Mouse (Mus musculus): ENCODE measurements around the gene Capn6.

Capn6 gene

DNA sequence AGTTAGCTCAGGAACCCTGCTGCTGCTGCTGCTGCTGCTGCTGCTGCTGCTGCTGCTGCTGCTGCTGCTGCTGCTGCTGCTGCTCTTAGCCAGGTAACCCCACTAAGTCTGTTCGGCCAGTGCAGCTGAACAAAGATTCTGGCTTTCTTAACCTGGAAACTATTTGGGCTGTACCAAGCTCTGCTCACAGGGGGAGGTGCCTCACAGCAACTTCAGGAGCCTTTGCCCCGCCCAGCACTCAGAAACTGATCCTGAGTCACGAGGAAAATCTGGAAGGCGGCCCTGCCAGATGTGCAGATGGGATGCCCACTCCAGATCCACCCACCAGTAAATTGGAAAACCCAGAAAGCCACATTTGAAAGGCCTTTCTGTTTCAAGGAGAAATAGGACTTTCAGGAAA is at the start of gene Capn6:
Capn6 (minus strand) TSS at position 203 of the 400 bp plus-strand sequence.
- DNase-seq, result no peak

DNA sequence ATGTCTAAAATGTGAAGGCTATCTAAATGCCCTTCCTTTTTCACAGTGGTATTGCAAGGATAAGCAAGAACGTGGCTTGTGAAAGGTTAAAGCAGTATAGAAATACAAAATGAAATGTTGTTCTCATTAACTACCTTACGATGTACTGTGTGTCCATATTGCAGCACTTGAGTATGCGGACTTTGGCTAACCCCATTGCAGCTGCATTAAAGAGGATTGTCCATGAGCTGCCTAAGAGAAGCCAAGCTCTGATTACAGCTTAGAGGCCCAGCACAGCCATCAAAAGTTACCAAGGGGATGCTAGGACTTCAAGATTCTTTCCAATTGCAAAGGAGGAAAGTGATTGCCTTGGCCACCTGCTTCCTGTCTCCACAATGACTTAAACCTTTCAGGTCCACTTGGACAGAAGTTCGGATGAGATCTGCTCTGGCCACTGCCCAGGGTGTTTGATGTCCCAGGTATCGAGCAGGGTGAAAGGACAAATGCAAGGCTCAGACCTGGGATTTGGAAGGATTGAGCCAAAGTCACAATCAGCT is 40.0 kb upstream of the Capn6 start:
- DNase-seq, result no peak

DNA sequence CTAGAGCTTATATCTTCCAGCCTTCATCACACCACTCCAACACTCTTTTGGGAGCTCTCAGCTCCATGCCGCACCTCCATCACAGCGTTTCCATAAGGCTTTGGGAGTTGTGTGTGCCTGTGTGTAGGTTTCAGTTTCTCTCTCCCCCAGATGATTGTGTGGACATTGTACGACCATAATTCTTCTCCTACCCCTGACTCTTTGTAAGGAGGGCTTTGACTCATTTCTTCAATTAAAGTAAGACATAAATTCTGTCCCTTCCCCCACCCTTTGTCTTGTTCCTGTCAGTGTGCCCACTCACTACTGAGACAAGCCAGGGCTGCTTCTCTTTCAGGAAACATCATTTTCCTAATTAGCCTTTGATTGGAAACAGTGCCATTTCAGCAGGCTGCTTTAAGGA is 24.1 kb upstream of the Capn6 start:
- no peak for DNase-seq

DNA sequence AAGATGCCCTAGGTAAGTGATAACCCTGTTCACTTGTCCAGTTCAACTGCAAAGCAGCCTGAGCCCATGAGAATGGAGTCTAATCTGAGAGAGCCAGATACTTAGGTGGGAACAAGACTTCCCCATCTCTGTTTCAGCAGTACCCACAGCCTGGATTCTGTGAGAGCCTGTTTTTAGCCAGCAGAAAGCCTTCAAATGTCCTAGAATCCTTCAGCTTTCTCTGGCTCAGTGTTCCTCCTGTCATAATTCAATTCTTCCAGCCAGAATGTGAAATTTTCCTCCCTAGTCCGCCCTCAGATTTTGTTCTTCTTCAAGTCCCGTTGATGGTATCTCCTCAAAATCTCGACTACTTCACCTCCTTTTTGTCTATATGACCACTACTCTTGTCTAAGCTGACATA is 22.8 kb upstream of the Capn6 start:
- DNase-seq, result no peak

DNA sequence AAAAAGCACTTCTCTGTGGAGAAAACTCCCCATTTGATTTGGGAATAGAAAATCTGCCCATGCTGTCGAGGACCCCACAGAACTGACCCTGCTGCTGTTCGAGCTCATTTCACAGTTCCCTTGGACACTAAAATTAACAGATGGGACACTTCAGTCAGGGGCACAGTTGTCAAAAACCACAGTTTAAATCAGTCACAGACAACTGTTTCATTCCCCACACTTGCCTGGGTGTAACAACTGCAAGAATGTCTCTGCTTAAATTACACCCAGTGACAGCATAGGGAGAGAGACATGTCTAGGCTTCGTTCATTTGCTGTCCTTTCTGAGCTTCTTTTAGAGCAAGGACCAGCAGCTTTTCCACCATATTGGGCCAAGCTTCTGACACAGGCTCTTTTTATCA is 19.4 kb upstream of the Capn6 start:
- DNase-seq, result no peak

DNA sequence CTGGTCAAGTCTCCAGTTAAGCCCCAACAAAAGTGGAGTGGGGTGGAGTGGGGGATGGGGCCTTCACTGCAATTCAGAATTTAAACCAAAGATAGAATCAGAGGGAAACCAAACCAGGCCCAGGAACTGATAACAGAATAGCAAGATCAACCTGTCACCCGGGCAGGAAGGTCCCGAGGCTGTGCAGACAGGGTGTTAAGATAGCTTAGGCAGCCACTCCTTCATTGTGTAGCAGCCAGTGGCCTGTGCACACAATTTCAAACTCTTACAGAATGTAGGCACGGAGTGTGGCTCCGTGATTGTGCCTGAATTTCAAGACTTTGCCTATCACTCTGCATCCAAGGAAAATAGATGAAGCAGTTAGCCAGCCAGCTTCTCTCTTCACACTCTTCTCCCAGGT is 693 bp downstream of the Capn6 start:
- no peak for DNase-seq

DNA sequence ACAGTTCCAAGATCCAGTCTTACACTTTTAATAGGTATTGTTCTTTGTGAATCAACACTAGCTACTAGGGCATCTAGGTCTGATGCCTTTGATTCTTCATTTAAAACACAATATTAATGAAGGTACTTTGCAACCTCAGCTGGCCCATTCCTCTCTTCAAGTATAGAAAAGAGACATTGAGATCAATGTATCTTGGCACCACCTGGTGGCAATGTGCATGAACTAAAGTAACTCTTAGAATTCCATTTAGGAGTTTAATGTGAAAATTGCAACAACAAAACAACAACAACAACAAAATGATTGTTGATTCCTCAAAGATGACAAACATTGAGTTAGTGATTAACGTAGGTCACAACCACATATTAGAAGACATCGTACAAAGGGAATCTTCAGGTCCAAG is 8.3 kb downstream of the Capn6 start:
- DNase-seq, result no peak

DNA sequence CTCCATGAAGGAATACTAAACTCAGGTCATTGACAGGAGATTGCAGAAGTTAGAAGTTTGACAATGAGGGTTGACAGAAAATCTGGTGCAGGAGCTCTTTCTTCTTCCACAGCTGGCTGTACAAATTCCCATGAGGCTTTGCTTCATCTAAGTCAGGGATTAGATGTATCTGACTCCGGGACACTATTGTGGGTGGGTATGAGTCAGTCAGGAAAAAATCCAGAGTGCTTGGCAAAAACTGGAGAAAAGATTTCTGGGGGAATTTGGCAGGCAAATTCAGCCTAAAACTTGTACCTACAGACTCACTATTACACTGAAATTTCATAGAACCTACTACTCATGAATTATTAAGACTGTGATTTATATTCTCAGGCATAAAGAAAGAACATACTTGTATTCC is 11.3 kb downstream of the Capn6 start:
- no peak for DNase-seq

DNA sequence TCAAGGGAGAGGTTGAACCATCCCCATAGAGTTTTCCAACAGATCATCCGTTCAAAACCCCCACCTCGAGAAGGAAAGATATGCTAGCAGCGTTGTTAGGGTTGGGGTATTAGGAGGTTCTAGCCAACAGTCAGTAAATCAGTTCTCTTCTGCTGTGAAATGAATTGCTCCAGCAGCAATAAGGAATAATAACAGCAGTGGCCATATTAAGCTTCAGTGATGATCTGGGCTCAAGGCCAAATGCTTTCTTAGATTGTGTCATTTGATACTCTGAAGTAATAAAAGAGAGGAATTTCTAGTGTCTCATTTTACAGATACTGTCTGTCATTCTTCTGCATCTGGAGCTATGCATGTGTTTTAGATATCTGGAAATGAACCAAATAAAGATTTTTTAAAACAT is 64.7 kb downstream of the Capn6 start:
- DNase-seq, result no peak
